Mouse (Mus musculus) bone marrow macrophage, adult 2 months (primary cell): ENCODE measurements around the gene Trim14.

Experiments
- CTCF ChIP-seq: IDR thresholded peaks from 2 replicates; pipeline ENCODE4 v1.5.1; 2012; ENCODE audit warnings: low read depth, mild to moderate bottlenecking, low read length, moderate library complexity
- POLR2A ChIP-seq: IDR thresholded peaks from 2 replicates; pipeline ENCODE4 v1.6.1; 2012; ENCODE audit warnings: mild to moderate bottlenecking, low read depth, low read length, borderline replicate concordance

DNA sequence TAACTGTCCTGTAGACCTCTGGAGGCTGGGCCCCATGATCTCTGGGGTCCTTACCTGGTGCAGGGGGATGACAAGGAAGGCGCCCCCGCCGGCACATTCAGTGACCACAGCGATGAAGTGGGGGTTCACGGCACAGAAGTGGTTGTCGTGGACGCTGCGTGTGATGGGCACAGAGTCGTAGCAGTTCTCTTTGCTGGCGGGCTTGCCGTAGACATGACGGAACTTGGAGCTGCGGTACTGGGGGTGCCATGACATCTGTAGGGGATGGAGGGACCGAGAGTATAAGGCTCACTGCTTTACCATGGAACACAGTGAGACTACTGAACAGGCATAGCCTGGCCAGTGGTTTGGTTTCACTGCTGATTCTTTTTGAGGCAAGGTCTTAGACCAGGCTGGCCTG lies 26.9 kb upstream of the Trim14 start:
- TF ChIP-seq CTCF (no peak), POLR2A (no peak)
